Mouse (Mus musculus) bone marrow, adult 2 months (tissue): ENCODE results near the gene Elmsan1.

ENCODE experiments used
- CTCF ChIP-seq: fragments of 200-500 bp; IDR thresholded peaks from 2 replicates; pipeline ENCODE4 v1.5.1; 2011; ENCODE audit warnings: low read length, control low read depth; ENCODE audit not compliant: control insufficient read depth, insufficient read depth
- POLR2A ChIP-seq: fragments of 200-500 bp; IDR thresholded peaks from 2 replicates; pipeline ENCODE4 v1.6.1; 2011; ENCODE audit warnings: low read depth, mild to moderate bottlenecking, control low read depth, low read length, borderline replicate concordance; ENCODE audit not compliant: control insufficient read depth

DNA sequence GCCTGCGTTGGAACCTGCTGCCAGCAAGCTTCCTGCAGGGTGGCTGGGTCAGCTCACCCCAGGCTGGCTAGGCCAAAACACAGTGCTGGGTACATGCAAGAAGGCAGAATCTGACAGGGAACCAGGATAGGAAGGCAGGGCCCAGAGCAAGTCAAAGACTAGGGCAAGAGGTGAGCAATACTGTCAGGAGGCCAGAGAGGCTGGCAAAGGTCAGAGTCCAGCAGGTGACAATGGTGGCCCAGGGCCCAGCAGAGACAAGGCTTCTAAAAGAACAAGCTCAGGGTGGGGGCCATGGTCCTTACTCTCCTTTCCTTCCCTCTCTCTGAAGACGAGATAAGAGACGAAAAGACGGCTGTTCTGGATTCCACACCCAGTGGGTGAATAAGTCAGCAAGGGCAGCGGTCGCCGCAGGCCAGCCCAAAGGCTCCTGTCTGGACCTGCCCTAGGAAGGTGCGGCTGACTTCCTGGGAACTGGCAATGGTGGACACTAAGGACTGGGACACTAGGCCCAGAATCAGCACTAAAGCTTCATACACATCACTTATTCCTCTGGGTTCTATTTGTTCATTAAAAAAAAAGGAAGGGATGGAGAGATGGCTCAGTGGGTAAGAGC lies 14.9 kb upstream of the Elmsan1 start:
- TF ChIP-seq CTCF (no peak), POLR2A (no peak)
